Mouse (Mus musculus) embryo, embryonic 11.5 days (tissue): ENCODE measurements around the gene Sh3d21.

Source experiments
- DNase-seq: peaks from one replicate; pipeline ENCODE4 v3.0.0-alpha.2; 2012; ENCODE audit warnings: low read depth, low spot score

Sh3d21 gene

DNA sequence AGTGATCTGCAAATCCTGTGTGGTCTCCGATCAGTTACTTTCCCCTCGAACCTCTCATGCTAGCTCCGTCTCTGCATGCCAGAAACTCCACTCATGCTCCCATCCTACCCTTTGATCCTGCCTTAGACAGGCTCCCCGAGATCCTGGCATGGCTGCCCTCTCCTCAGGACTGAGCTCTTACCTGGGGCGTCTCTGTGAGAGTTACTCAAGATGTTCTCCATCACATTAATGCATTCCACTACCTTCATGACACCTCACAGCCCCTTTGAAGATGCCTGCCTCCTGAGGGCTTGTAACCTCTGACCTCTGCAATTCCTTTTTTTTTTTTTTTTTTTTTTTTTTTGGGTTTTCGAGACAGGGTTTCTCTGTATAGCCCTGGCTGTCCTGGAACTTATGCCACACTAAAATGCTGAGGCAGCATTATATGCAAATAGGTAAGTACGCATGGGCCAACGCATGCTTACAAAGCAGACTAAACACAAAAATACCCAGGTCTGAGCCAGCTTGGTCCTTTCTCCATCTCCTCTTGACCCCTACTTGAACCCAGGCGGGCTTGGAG is 16.2 kb downstream of the Sh3d21 start:
- no peak for DNase-seq

- DNase-seq, result no peak
Measured at GRCm38 (mm10) chr4:126145396-126145795, 17.9 kb downstream of the Sh3d21 start.

GRCm38 (mm10) chr4:126141021-126141420 is 22.3 kb downstream of the Sh3d21 start:
- DNase-seq, result no peak

DNA sequence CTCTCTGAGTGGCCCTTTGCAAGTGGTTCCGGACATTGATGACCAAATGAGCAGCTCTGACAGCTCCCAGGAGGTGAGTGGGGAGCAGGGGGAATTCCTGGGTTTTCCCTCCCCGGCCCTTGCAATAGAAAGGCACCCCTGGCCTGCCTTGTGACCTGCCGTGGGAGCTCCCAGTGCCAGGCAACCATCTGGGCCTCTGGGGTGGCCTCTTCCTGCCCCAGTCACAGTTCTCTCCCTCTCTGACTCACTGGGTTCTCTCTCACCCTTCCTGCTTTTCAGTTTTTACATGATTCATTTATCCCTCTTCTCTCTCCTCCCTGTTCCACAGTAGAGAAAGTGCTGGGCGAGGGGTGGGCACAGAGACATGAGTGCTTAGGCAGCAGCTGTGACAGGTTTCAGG is 25.5 kb downstream of the Sh3d21 start:
- DNase-seq, result no peak

- no peak for DNase-seq
Measured at GRCm38 (mm10) chr4:126134639-126135038, 28.7 kb downstream of the Sh3d21 start.

DNA sequence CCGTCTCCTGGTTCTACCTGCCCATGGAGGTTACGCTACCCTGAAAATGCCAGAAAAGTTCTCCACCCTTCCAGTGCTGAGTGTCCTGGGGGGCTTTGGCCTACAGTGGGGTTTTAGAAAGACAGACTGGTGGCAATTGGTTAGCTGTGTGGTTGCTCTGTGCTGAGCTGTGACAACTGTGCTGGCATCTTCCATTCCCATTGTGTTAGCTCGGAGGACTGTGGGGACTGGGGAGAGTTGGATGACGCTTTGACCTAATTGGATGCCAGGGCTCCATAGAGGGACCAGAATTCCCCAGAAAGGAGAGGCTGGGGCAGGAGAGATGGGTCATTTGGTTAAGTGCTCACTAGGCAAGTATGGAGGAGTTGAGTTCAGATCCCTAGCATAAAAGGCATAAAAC is 29.1 kb downstream of the Sh3d21 start:
- DNase-seq, result no peak

GRCm38 (mm10) chr4:126132636-126133264 is 30.5 kb downstream of the Sh3d21 start:
- no peak for DNase-seq

- DNase-seq, result no peak
Measured at GRCm38 (mm10) chr4:126131290-126132121, 31.8 kb downstream of the Sh3d21 start.

- no peak for DNase-seq
Measured at GRCm38 (mm10) chr4:126130502-126130901, 32.8 kb downstream of the Sh3d21 start.

GRCm38 (mm10) chr4:126123309-126124040 is 39.8 kb downstream of the Sh3d21 start:
- DNase-seq, result no peak

DNA sequence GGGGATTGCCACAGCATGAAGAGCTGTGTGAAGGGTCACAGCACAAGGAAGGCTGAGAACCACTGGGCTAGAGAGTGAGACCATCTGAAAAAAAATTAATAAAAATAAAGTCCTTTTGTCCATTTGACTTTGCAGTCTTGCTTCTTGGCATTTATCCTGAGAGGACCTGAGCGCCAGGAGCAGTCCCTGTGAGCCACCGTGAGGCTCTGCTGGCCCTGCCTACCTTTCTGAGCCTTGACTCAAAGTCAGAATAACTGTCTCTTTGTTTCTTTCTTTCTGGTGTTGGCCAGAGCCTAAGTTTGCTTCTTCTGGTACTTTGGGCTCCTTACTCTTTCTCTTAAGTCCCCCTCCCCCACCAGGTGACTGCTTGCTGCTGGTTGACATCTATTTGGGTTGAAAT is 42.8 kb downstream of the Sh3d21 start:
- no peak for DNase-seq

DNA sequence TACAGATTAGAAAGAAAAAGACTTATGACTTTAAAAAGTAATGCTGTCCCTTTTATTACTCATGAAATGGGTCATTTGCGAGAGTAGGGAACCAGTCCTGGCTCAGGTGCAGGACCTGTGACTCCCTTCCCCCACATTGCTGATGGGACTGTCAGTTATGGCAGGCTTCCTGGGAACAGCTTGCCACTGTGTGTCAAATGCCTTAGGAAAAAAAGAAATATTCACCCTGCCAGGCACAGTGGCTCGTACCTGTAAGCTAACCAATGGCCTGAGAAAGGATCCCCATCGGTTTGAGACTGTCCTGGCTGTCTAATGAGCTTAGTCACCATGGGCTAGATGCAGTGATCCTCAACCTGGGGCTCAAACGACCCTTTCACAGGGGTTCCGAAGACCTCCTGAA is 43.2 kb downstream of the Sh3d21 start:
- no peak for DNase-seq

GRCm38 (mm10) chr4:126119051-126119450 is 44.2 kb downstream of the Sh3d21 start:
- no peak for DNase-seq

DNA sequence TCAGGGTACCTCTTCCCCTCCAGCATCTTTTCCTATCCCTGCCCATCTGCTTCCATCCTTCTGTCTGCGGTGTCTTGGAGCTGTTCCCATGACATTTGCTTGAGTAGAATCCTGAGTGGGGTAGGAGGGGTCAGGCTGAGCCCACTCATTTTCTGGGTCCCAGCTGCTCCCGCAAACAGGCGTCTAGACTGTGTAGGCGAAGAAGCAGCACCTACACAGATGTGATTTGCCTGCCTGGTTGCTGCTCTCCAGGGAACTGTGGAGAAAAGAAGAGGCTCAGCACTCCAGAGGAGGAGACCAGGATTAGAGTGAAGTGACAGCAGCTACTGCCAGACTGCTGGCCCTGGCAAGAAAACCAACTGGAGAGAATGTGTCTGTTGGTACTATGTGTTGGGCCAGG is 44.6 kb downstream of the Sh3d21 start:
- DNase-seq, result no peak

DNA sequence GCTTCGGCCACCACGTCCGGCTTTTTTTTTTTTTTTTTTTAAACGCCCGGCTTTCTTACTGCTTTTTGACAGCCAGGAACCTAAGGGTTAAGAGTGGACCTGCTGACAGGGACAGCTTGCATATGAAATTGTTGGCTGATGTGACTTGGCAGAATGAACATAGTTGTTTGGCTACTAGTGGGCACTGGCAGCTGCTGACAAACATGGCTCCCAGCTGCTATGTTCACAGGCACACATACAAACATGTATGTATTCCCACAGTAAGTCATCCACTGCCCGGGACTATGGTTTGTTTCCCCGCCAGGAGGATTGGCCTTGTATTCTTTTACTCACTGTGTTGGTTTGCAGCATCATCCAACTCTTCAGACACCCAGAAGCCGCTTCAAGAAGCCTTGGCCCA is 46.2 kb downstream of the Sh3d21 start:
- no peak for DNase-seq

- no peak for DNase-seq
Measured at GRCm38 (mm10) chr4:126115871-126116521, 47.3 kb downstream of the Sh3d21 start.

- no peak for DNase-seq
Measured at GRCm38 (mm10) chr4:126115411-126115810, 47.9 kb downstream of the Sh3d21 start.

DNA sequence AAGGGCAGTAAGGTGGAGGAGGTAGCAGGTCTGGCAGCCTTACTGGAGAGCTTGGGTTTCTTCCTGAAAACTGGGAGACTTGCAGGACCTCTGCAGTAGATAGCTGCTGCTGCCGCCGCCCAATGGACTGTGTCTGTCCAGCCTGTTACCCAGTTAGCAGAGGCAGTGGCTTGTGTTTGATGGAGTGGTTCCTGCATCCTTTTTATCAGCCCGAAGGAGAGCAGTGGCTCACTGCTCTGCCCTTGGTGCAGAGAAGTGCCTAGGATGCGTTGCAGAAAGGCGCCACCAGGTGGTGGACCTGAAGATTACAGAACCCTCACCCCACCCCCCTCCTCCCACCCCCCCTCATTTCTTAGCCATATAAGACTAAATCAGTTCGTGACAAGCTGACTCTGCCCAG is 49.3 kb downstream of the Sh3d21 start:
- no peak for DNase-seq

DNA sequence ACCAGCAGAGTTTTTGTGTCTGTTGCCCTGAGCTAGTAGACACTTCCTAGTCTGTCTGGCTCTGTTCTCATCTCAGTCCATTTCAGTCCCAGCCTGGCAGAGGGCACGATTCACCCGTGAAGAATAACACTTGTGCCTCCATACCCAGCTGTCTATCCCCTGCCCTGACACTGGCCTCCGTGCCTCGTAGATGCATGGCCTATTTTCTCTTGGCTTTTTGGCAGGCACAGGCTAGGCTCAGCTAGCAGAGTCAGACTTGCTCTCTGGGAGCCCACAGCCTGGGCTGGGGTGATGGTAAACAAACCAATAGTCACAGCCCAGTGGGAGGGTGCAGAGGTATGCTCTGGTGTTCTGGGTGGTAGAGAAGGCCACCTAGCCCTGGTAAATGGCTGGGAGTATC is 50.0 kb downstream of the Sh3d21 start:
- no peak for DNase-seq

GRCm38 (mm10) chr4:126111153-126111549 is 52.1 kb downstream of the Sh3d21 start:
- DNase-seq, result no peak

DNA sequence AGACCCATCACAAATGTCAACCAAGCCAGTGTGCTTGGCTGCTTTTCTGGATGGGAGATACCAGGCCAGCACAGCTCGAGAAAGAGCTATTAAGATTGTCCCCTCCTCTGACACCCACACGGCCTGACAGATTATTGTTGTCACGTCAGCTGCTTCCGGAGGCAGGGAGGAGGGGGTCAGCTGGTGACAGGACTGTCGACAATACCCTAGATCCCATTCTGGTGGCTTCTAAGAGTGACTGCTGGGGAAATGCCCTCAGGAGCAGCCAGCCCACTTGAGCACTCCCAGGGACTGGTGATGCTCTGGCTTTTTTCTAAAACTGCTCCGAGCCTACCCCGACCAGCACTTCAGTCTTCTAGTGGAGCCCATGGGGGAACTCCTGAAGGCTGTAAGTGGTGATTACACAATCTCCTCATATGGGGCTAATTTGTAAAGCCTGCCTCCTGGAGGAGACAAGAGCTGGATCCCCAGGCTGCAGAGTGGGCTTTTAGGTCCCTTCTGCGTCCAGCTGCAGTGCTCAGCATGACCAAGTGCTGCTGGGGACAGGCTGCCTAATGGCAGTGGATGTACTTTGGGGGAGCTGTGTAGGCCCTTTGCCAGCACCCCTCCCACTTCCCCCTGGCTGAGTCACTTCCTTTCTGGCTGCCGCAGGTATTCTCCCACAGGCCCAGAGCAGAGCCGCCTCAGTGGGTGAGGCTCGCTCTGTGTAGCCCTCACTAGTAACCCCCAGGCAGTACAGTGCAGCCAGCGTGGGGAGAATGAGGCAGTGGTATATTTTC is 52.7 kb downstream of the Sh3d21 start:
- DNase-seq, result no peak
